Mouse (Mus musculus) embryonic facial prominence, embryonic 11.5 days (tissue): ENCODE data around the gene Bcar3. TPM values are rescaled to one million over a fixed set of nuclear protein-coding genes. Genes with fewer than 3 reads are reported as not detected.

Experiments
- ATAC-seq: fragments of 200-750 bp; cut with Nextera tagmentation; replicated peaks from 2 replicates; pipeline ENCODE4 v1.8.0; 2017; ENCODE audit warnings: low read depth; ENCODE audit not compliant: insufficient number of reproducible peaks, low FRiP score, low TSS enrichment
- DNase-seq: peaks from one replicate; pipeline ENCODE4 v3.0.0-alpha.2; 2015; ENCODE audit warnings: low spot score
- H3K27ac ChIP-seq: fragments of 300-500 bp; sonication (generic); replicated peaks from 2 replicates; pipeline ENCODE4 v1.5.1; 2014; ENCODE audit warnings: mild to moderate bottlenecking, low read depth, low read length, control low read depth
- H3K27me3 ChIP-seq: fragments of 300-500 bp; sonication (generic); 2 replicates; pipeline ENCODE4 v1.6.1; 2014; ENCODE audit warnings: mild to moderate bottlenecking, low read length, moderate library complexity, mixed read lengths; ENCODE audit not compliant: control insufficient read depth, insufficient read depth
- H3K36me3 ChIP-seq: fragments of 300-500 bp; sonication (generic); replicated peaks from 2 replicates; pipeline ENCODE4 v1.6.1; 2014; ENCODE audit warnings: low read depth, mild to moderate bottlenecking, low read length, moderate library complexity, mixed read lengths; ENCODE audit not compliant: control insufficient read depth, insufficient read depth
- H3K4me1 ChIP-seq: fragments of 300-500 bp; sonication (generic); 2 replicates; pipeline ENCODE4 v1.6.1; 2014; ENCODE audit warnings: low read length, mixed read lengths; ENCODE audit not compliant: control insufficient read depth, insufficient read depth
- H3K4me2 ChIP-seq: fragments of 300-500 bp; sonication (generic); 2 replicates; pipeline ENCODE4 v1.6.1; 2014; ENCODE audit warnings: low read depth, mild to moderate bottlenecking, control low read depth, low read length, moderate library complexity
- H3K4me3 ChIP-seq: fragments of 300-500 bp; sonication (generic); 2 replicates; pipeline ENCODE4 v1.5.1; 2014; ENCODE audit warnings: low read depth, low read length, control low read depth
- H3K9ac ChIP-seq: fragments of 300-500 bp; sonication (generic); replicated peaks from 2 replicates; pipeline ENCODE4 v1.6.1; 2014; ENCODE audit warnings: mild to moderate bottlenecking, control low read depth, low read length
- H3K9me3 ChIP-seq: fragments of 300-500 bp; sonication (generic); replicated peaks from 2 replicates; pipeline ENCODE4 v1.6.1; 2016; ENCODE audit warnings: mild to moderate bottlenecking, low read length, inconsistent platforms, mixed read lengths; ENCODE audit not compliant: control insufficient read depth
- WGBS: fragments of 180-500 bp; shearing (Covaris S2); extraction: QIAGEN DNeasy Blood & Tissue Kit; methylation state at CpG from one replicate; pipeline ENCODE4 v1.1.7; 2014; 5-methylcytosine and 5-hydroxymethylcytosine counted together
- polyA plus RNA-seq: library from polyadenylated mRNA; unstranded; fragments of >200 nt; fragmentation: Nextera tagmentation; extraction: Ambion mirVana; gene quantifications from 2 replicates; pipeline ENCODE4 v1.2.1, GENCODE M21; 2014

The Bcar3 gene
- polyA plus RNA-seq, 1 experiment from 2014 or later = 8.4 TPM

- H3K27ac ChIP-seq = no peak overlapping the region
- H3K9me3 ChIP-seq = no peaks in the 10 kb centered on the region
- no peak for ATAC-seq
- H3K27me3 ChIP-seq = no peaks in the 10 kb centered on the region
- no peak overlapping the region for H3K4me2 ChIP-seq
- DNase-seq = no peak
- no peaks in the 10 kb centered on the region; the same call in 1 of the 2 replicates for H3K4me1 ChIP-seq
- WGBS = 79% methylated on average over 11 of the region's 11 CpGs
- no peak overlapping the region for H3K9ac ChIP-seq
- H3K4me3 ChIP-seq = no peak overlapping the region
- H3K36me3 ChIP-seq = no peaks in the 10 kb centered on the region
Observed at GRCm38 (mm10) chr3:122472412-122472811, 178.5 kb downstream of the Bcar3 start.

- Histone ChIP-seq H3K36me3 (no peaks in the 10 kb centered on the region), H3K4me2 (no peak overlapping the region), H3K4me3 (no peak overlapping the region), H3K27me3 (no peaks in the 10 kb centered on the region), H3K27ac (no peak overlapping the region), H3K9me3 (no peaks in the 10 kb centered on the region), H3K4me1 (no peaks in the 10 kb centered on the region; the same call in 1 of the 2 replicates), H3K9ac (no peak overlapping the region)
- DNase-seq (no peak), ATAC-seq (no peak)
- 78% methylated on average over 11 of the region's 11 CpGs for WGBS
Observed at GRCm38 (mm10) chr3:122473523-122474034, 179.6 kb downstream of the Bcar3 start.

GRCm38 (mm10) chr3:122474067-122474466 is 180.1 kb downstream of the Bcar3 start:
- peak; percentile 55 for DNase-seq
- 31% methylated on average over 5 of the region's 5 CpGs for WGBS
- no peak overlapping the region for H3K27ac ChIP-seq

GRCm38 (mm10) chr3:122474796-122475195 is 180.9 kb downstream of the Bcar3 start:
- 72% methylated on average over 4 of the region's 4 CpGs for WGBS
- no peaks in the 10 kb centered on the region; the same call in 1 of the 2 replicates for H3K4me1 ChIP-seq
- no peaks in the 10 kb centered on the region for H3K27me3 ChIP-seq
- DNase-seq = no peak
- no peak overlapping the region for H3K9ac ChIP-seq
- no peaks in the 10 kb centered on the region for H3K36me3 ChIP-seq
- no peaks in the 10 kb centered on the region for H3K9me3 ChIP-seq
- no peak overlapping the region for H3K27ac ChIP-seq
- no peak for ATAC-seq
- H3K4me3 ChIP-seq = no peak overlapping the region
- H3K4me2 ChIP-seq = no peak overlapping the region

More at GRCm38 (mm10) chr3:122474067-122474466, 180.1 kb downstream of the Bcar3 start:
- no peaks in the 10 kb centered on the region for H3K36me3 ChIP-seq
- H3K27me3 ChIP-seq = no peaks in the 10 kb centered on the region
- H3K9me3 ChIP-seq = no peaks in the 10 kb centered on the region
- H3K9ac ChIP-seq = no peak overlapping the region
- no peak overlapping the region for H3K4me2 ChIP-seq
- H3K4me1 ChIP-seq = no peaks in the 10 kb centered on the region; the same call in 1 of the 2 replicates
- H3K4me3 ChIP-seq = no peak overlapping the region
- 0 out of 2 replicates have a peak, but pooled peaks have one; percentile 29 for ATAC-seq

GRCm38 (mm10) chr3:122475735-122476134 is 181.8 kb downstream of the Bcar3 start:
- H3K4me3 ChIP-seq = no peak overlapping the region
- no peak overlapping the region for H3K4me2 ChIP-seq
- H3K9me3 ChIP-seq = no peaks in the 10 kb centered on the region
- no peak overlapping the region for H3K9ac ChIP-seq
- DNase-seq (peak; percentile 76), ATAC-seq (peak; percentile 78; the same call in 1 of the 2 replicates)
- 23% methylated on average over 1 of the region's 1 CpGs for WGBS
- no peak overlapping the region for H3K27ac ChIP-seq
- no peaks in the 10 kb centered on the region for H3K36me3 ChIP-seq
- H3K27me3 ChIP-seq = no peaks in the 10 kb centered on the region
- no peaks in the 10 kb centered on the region; the same call in 1 of the 2 replicates for H3K4me1 ChIP-seq

- no peaks in the 10 kb centered on the region; the same call in 1 of the 2 replicates for H3K4me1 ChIP-seq
- ATAC-seq (peak; percentile 19; the same call in 1 of the 2 replicates), DNase-seq (peak; percentile 46)
- no peak overlapping the region for H3K27ac ChIP-seq
- H3K9ac ChIP-seq = no peak overlapping the region
- no peaks in the 10 kb centered on the region for H3K36me3 ChIP-seq
- H3K4me2 ChIP-seq = no peak overlapping the region
- no peaks in the 10 kb centered on the region for H3K27me3 ChIP-seq
- H3K4me3 ChIP-seq = no peak overlapping the region
- H3K9me3 ChIP-seq = no peaks in the 10 kb centered on the region
- WGBS = 53% methylated on average over 3 of the region's 3 CpGs
Observed at GRCm38 (mm10) chr3:122476656-122477055, 182.7 kb downstream of the Bcar3 start.

GRCm38 (mm10) chr3:122477541-122477940 is 183.6 kb downstream of the Bcar3 start:
- Histone ChIP-seq H3K9ac (no peak overlapping the region), H3K4me2 (no peak overlapping the region), H3K9me3 (no peaks in the 10 kb centered on the region), H3K27me3 (no peaks in the 10 kb centered on the region), H3K4me1 (no peaks in the 10 kb centered on the region; the same call in 1 of the 2 replicates), H3K4me3 (no peak overlapping the region), H3K36me3 (no peaks in the 10 kb centered on the region), H3K27ac (no peak overlapping the region)
- 58% methylated on average over 8 of the region's 8 CpGs for WGBS
- DNase-seq (no peak), ATAC-seq (no peak)

- H3K4me2 ChIP-seq = no peak overlapping the region
- H3K36me3 ChIP-seq = no peaks in the 10 kb centered on the region
- H3K4me3 ChIP-seq = no peak overlapping the region
- WGBS = 89% methylated on average over 3 of the region's 3 CpGs
- no peak for DNase-seq
- H3K9me3 ChIP-seq = no peaks in the 10 kb centered on the region
- H3K27ac ChIP-seq = no peak overlapping the region
- no peak for ATAC-seq
- H3K27me3 ChIP-seq = no peaks in the 10 kb centered on the region
- peaks cover 4% of the 10 kb centered on the region for H3K4me1 ChIP-seq
- no peak overlapping the region for H3K9ac ChIP-seq
Observed at GRCm38 (mm10) chr3:122478735-122479134, 184.8 kb downstream of the Bcar3 start.
